Mouse (Mus musculus) fibroblast of lung, adult 2 months (primary cell): Measurements from ENCODE around the gene Eif4e2.
A peak's percentile ranks its signal among the peaks of the same experiment; 100 is the strongest.

Experiments
- DNase-seq: peaks from one replicate; pipeline ENCODE4 v3.0.0-alpha.2; 2011; ENCODE audit warnings: low read depth

Eif4e2 gene

DNA sequence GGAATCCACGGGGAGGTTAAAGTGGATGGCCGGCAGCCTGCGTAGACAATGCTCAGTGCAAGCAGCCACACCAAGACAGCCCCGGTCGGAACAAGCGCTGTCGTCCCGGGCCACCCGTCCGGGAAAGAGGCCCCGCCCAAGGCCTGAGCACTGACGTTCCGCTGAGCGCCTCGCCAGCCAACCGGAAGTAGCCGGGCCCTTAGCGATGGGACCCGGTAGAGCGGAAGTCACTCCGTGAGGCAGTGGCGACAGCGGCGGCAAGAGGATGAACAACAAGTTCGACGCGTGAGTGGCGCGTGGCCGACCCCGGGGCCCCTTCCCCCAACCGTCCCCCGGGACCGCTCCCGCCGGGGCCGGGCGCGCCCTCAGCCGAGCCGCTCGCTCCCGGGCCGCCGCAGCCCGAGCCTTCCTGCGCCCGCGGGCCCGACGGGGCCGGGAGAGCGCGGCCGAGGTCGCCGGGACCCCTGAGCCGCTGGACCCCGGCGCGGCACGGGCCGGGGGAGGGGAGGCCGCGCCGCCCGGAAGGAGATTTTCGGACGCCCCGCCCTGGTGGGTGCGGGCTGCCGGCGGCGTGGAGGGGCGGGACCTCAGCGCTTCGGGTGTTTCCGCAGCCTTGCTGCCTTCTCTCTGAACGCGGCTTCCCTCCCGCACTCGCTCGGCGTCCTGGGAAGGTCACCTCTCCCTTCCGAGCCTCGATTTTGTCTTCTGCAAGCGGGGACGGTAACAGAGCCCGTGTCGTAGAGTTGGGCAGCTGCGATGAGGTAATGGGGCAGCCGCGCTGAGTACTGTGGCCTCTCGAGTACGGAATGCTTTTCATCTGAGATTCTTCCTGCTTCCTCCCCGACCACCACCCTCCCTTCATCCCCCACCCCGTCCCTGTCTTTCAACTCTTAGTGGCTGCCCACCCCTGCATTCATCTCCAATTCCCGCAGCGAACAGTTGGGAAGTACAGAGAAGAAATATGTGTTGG lies at the start of gene Eif4e2:
TSS of gene Eif4e2 (plus strand) at position 180 of the 970 bp plus-strand sequence.
- peak; percentile 69 for DNase-seq

GRCm38 (mm10) chr1:87164164-87164795 lies 49.4 kb upstream of the Eif4e2 start:
- DNase-seq = no peak

DNA sequence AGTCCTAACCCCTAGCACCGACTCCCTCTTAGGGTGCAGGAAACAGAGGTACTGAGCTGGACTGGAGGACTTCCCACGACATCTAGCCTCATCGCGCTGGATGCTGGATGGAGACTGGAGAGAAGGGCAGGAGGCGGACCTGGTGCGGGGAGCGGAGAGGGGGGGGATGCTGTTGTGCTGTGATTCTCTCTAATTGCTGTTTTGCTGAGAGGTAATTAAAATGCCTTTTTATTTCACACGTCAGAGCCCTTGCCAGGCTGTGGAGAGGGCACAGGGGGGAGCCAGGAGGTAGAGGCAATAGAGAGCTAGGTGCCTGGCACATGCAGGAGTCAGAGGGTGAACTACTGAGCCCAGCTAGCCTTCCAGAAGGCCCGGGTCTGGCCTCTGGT lies 48.9 kb upstream of the Eif4e2 start:
- DNase-seq = no peak

DNA sequence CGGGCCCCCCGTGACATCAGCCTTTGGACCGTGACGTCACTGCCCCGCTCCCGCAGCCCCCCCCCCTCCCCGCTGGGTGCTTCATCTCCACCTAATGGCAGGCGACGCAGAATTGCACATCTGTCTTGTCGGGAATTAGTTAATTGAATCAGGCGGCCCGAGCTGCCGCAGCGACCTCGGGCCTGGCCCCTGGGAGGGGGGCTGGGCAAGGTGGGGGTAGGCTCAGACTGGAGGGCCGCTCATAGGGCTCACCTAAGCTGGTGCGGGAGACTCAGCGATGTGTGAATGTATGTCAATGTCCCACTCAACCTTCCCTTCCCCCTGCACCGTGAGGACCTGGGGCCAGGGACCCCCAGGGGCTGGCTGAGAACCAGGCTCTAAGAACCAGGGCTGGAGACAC lies 43.3 kb upstream of the Eif4e2 start:
- DNase-seq = no peak

GRCm38 (mm10) chr1:87171312-87171711 lies 42.4 kb upstream of the Eif4e2 start:
- no peak for DNase-seq

GRCm38 (mm10) chr1:87172316-87172715 lies 41.4 kb upstream of the Eif4e2 start:
- no peak for DNase-seq

DNA sequence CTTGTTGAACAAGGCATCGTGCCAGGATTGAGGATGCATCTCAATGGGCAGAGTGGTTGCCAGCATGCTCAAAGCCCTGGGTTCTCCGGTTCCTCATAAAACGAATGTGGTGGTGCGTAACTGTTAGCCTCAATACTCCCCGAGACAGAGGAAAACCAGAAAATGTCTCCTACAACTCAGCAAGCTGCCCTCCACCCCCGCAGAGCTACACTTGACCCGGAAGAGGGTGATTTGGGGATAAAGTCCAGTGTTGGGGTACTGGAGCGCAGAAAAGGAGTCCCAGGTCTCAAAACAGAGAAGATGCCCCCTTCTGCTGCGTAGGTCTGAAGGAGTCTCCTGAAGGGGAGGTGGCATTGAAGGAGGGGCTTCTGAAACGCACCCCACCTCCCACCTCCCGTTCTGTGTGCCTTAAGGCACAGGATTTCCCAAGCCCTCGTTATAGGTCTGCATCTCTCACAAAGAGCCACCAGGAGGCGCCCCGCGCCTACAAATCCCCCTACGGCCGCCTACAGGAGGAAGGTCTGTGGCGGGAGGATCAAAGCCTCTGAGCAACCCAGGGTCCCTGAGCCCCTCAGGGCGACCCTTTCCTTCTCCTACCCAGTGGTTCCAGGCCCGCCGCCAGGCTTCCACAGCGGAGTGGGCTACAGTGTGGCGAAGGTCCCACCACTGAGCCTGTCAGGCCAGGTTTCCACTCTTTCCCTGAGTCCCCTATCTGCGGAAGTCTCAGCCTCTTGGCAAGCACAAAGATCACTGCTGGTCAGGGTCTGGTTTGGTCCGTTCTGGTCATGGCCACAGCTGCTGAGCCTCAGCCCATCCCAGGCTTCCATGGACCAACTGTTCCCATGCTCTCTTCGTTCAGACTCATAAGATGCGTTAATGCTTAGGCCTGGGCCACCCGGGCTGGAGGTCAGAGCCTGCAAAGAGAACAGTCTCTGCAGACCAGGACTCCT lies 39.4 kb upstream of the Eif4e2 start:
- no peak for DNase-seq

- no peak for DNase-seq
Observed at GRCm38 (mm10) chr1:87175852-87176292, 37.8 kb upstream of the Eif4e2 start.

- peak; percentile 87 for DNase-seq
Observed at GRCm38 (mm10) chr1:87180896-87181295, 32.8 kb upstream of the Eif4e2 start.

DNA sequence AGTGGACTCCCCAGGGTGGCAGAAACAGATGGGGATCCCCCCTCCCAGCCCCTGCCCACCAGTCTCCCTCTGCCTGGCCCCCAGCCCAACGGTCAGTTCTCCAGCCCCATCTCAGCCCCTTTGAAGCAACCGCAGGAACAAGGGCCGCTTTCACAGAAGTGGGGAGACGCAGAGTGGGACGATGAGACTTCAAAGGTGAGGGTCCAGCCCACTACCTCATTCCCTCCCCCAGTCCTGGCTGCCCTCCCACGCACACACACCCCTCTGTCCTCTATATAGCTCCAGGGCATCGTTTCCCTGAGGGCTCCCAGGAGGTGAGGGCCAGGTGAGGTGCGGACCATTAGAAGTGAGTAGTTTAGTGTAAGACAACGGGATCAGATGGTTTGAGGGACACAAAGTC lies 30.7 kb upstream of the Eif4e2 start, which contains the start of gene Prss56:
TSS of gene Prss56 (plus strand) at position 301 of the 400 bp plus-strand sequence.
- no peak for DNase-seq

DNA sequence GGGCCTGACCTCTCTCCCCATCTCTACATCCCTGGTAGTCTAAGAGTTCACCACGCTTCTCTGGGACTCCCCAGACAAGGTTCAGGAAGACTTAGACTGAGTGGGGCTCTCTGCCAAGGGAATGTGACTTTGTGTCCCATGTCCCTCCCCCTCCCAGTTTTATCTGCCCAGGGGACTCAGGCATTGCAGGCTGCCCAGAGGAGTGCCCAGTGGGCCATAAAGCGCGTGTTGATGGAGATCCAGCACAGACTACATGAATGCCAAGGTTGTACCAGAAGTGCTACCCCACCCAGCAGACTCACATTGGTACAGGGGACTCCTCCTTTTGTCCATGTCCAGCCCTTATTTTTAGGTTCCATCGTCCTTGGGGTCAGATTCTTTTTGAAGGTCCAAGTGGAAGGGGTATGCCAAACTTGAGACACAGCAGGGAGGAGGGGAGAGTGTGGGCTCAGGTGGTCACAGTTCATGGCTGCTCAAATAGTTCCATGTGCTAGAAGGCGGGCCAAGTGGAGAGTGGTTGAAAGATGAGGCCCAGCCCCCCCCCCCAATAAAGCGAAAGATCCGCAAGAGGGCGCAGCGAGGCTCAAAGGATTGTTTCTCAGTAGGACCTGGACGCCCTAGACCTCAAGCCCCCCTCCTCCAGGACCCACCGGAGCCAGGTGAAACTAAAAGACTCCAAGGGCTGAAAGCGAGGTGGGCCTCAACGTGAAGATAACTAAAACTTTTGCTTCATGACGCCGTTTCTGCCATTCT lies 29.5 kb upstream of the Eif4e2 start:
- DNase-seq = no peak

DNA sequence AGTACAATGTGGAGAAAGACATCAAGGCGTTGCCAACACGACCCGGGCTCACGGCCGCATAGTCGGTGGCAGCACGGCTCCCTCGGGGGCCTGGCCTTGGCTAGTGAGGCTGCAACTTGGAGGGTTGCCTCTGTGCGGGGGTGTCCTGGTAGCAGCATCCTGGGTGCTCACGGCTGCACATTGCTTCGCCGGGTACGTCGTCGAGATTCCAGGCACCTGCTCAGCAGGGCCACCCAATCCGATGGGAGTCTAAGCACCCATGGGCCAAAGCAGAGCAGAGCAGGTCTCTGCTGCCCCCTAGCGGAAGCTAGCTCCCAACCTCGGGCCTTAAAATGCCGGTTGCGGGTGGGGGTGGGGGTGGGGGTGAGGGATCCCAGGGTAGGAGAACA lies 29.0 kb upstream of the Eif4e2 start:
- DNase-seq = no peak

DNA sequence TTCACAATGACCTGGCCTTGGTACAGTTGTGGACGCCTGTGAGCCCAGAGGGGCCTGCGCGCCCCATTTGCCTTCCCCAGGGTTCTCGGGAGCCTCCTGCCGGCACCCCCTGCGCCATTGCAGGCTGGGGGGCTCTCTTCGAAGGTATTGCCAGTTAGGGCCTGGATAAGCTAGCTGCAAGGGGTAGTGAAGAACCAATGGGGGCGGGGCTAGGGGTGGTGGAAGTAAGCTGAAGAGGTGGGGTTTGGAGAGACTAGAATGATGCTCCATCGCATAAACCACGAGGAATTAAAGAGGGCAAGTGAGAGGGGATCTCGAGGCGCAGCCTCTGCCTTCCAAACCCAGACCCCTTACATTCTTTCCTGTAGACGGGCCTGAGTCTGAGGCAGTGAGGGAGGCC lies 28.2 kb upstream of the Eif4e2 start:
- DNase-seq = no peak

- no peak for DNase-seq
Observed at GRCm38 (mm10) chr1:87186261-87187036, 27.3 kb upstream of the Eif4e2 start.

- peak; percentile 40 for DNase-seq
Observed at GRCm38 (mm10) chr1:87187037-87187355, 26.7 kb upstream of the Eif4e2 start.

DNA sequence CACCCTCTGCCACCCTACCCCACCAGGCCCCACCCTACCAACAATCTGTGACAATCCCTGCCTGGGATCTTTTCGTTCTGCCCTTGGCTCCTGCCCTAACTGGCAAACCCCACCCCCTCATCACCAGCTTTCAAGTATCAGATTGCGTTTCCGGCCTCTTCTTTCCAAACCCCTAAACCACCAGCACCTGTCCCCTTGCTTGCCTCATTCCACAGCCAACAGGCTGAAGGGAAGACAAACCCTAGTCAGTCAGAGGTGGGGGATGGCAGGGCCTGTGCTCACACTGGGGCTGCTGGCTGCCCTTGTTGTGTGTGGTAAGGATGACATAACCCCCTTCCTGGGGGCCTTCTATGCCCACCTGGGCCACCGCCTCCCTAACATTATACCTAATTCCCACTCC lies 23.3 kb upstream of the Eif4e2 start, which contains the start of gene Chrnd:
TSS of gene Chrnd (plus strand) at position 179 of the 400 bp plus-strand sequence.
- no peak for DNase-seq

DNA sequence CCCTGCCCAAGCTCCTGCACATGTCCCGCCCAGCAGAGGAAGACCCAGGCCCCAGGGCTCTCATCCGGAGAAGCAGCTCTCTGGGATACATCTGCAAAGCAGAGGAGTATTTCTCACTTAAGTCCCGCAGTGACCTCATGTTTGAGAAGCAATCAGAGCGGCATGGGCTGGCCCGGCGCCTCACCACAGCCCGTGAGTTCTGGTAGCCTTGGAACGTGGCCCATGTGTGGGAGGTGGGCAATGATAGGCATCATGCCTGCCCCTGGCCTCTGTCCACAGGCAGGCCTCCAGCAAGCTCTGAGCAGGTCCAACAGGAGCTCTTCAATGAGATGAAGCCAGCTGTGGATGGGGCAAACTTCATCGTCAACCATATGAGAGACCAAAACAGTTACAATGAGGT lies 16.4 kb upstream of the Eif4e2 start:
- no peak for DNase-seq

DNA sequence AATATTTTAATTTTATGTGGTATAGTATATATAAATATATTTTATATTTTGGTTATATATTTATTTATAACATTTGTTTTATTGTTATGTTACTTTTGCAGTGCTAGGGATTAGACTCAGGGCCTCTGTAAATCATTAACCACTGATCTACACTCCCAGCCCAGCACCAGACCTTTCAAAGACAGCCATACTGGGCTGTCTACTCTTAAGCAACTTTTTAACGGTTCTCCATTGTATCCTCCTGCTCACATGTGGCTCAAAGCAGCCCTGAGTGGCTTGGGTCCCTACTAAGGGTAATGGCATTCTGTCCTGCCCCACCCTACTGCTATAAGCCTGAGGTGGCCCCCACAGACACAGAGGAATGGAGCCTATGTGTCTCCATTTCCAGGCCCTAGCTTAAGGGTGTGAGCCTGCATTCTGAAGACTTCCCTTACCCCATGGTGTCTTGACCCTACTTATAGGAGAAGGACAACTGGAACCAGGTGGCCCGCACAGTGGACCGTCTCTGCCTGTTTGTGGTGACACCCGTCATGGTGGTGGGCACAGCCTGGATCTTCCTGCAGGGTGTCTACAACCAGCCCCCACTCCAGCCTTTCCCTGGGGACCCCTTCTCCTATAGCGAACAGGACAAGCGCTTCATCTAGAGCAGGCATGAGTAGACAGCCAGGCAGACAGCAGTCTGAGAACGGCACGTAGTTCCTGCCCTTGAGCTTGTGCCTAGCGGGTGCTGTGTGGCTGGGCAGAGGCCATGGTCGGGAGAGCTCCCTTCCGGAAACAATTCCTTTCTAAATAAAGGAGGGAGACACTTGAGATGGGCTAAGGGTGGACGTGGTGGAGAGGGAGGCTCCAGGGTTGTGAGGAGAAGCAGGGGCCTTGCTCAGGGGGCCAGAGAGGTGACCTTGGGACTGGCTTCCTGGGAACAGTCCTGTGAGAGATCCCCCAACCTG lies 15.3 kb upstream of the Eif4e2 start:
- DNase-seq = no peak

DNA sequence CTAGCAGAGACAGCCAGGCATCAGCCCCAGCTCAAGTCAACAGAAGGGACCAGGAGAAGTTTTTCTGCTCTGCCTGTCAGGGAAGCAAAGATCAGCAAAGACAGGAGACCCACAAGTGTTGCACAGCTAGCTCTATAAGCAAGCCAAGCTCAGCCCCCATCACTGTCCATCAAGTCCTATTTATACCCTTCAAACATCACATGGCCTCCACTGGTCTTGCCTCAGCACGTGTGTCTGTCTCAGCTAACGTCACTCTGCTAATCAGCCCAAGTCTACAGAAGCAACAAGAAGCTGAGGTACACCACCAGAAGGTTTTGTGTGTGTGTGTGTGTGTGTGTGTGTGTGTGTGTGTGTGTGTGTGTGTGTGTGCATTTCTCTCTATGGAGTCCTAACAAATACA lies 12.9 kb upstream of the Eif4e2 start:
- no peak for DNase-seq
